Mouse (Mus musculus) testis, postnatal 14 days (tissue): ENCODE results near the gene Tbc1d22b.
A peak's percentile ranks its signal among the peaks of the same experiment; 100 is the strongest.
"Not testable (repeated sequence)": the region's sequence is repeated elsewhere in the genome, so short reads cannot be mapped to it uniquely, and the experiment has no call there.

Source experiments
- DNase-seq: peaks from one replicate; pipeline ENCODE4 v3.0.0; 2021; ENCODE audit warnings: low spot score

The Tbc1d22b gene

GRCm38 (mm10) chr17:29549543-29550428 is at the start of gene Tbc1d22b, which contains the start of gene Gm17657:
TSS of gene Tbc1d22b (plus strand) at chr17:29549785.
TSS of gene Gm17657 (minus strand) at chr17:29549638.
- peak; percentile 97 for DNase-seq

GRCm38 (mm10) chr17:29500243-29500740 is 49.3 kb upstream of the Tbc1d22b start:
- no peak for DNase-seq

- DNase-seq = no peak
These were observed 48.6 kb upstream of the Tbc1d22b start for GRCm38 (mm10) chr17:29500802-29501469.

- DNase-seq = no peak
These were observed 47.4 kb upstream of the Tbc1d22b start for GRCm38 (mm10) chr17:29502005-29502668.

GRCm38 (mm10) chr17:29502669-29503665 is 46.6 kb upstream of the Tbc1d22b start:
- DNase-seq = no peak

GRCm38 (mm10) chr17:29503700-29504099 is 45.9 kb upstream of the Tbc1d22b start:
- no peak for DNase-seq

- no peak for DNase-seq
These were observed 40.5 kb upstream of the Tbc1d22b start for GRCm38 (mm10) chr17:29508927-29509608.

GRCm38 (mm10) chr17:29510691-29511090 is 38.9 kb upstream of the Tbc1d22b start:
- no peak for DNase-seq

- peak; percentile 41 for DNase-seq
These were observed 36.4 kb upstream of the Tbc1d22b start for GRCm38 (mm10) chr17:29513044-29513730.

GRCm38 (mm10) chr17:29514435-29514834 is 35.1 kb upstream of the Tbc1d22b start:
- DNase-seq = peak; percentile 69

GRCm38 (mm10) chr17:29518665-29519064 is 30.9 kb upstream of the Tbc1d22b start:
- not testable (repeated sequence) for DNase-seq

- no peak for DNase-seq
These were observed 29.9 kb upstream of the Tbc1d22b start for GRCm38 (mm10) chr17:29519731-29520130.

GRCm38 (mm10) chr17:29525613-29526012 is 24.0 kb upstream of the Tbc1d22b start:
- no peak for DNase-seq

GRCm38 (mm10) chr17:29528568-29529187 is 20.9 kb upstream of the Tbc1d22b start:
- no peak for DNase-seq

GRCm38 (mm10) chr17:29530508-29530907 is 19.1 kb upstream of the Tbc1d22b start:
- DNase-seq = no peak

- DNase-seq = peak; percentile 37
These were observed 18.3 kb upstream of the Tbc1d22b start for GRCm38 (mm10) chr17:29531278-29531677.

- no peak for DNase-seq
These were observed 17.7 kb upstream of the Tbc1d22b start for GRCm38 (mm10) chr17:29531757-29532384.

GRCm38 (mm10) chr17:29533866-29534265 is 15.7 kb upstream of the Tbc1d22b start:
- DNase-seq = no peak

- no peak for DNase-seq
These were observed 9.2 kb upstream of the Tbc1d22b start for GRCm38 (mm10) chr17:29540426-29540825.
